Mouse (Mus musculus) kidney, postnatal 10 days (tissue): ENCODE results near the gene Slc3a2.
A peak's percentile ranks its signal among the peaks of the same experiment; 100 is the strongest.
"Not testable (repeated sequence)": the region's sequence is repeated elsewhere in the genome, so short reads cannot be mapped to it uniquely, and the experiment has no call there.

Source experiments
- DNase-seq: peaks from one replicate; pipeline ENCODE4 v3.0.0; 2021; ENCODE audit warnings: mixed read lengths

The Slc3a2 gene

DNA sequence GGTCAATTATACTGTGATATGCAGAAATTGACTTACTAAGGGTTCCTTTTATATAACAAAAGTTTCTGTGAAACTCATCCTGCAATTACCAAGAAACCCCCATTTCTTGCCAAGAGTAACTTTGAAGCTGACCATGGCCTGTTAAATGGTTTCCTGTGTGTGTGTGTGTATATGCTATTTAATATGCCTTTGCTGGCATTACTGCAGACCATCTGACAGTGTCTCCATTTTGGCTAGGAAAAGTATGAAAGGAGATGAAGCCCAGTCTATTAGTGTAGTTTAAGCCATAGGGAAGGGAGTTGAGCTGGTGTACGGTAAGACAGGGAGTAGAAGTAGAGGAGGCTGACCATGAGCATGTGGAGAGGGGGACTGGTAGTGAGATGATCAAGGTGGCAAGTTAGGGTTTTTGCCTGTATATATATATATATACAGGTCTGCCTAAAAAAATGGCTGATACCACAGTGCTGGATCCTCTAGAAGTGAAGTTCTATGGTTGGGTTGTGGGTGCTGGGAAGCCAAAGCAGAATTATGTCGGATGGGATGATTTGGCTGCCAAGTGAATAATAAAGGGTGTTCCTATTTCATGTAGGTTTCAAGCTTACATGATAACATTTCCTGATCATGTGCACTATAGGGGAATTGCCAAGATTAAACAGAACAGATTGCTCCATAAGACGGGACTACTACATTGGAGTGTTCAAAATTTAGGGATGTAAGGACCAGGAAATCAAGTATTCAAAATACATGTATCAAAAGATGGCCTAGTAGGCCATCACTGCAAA is 3.6 kb upstream of the Slc3a2 start:
- no peak for DNase-seq

DNA sequence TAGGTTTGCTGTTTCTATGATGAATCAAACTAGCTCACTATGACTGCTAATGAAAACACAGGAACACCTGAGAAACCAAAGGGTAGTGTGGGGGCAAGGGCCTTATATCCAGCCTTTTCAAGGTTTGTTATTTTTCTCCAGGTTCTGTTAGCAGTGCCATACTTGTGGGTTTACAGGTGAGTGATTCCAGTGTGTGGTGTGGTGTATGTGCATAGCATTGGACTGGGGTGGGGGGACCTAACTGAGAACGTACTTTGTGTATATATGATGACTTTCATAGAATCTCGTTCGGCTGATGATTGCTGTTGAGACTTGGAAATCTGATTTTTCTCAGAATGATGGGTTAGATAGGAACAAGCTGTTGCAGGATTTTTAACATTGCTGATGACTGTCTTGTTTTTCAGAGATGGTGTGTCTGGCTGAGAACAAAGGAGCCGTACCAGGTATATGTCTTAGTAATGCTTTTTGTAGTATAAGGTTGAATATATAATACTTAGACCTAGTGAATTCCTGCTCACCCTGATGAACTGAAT is 2.0 kb upstream of the Slc3a2 start:
- no peak for DNase-seq

DNA sequence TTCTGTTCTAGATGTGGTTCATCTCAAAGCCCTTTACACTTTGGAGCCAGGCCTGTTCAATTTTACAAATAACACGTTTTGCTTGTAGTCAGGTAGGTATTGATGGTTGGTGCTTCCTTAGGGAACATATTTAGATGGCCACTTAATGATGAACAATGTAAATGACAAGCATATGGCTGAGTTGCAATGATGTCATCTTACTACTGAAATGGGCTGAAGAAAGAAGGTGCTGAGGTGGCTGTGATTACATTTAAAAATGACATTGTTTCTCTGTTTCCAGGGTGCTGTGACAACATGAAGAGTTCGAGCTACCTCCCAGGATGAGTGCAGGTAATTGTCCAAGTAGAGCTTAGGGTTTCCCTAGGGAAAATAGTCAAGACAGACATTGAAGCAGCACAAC is 1.2 kb upstream of the Slc3a2 start:
- DNase-seq: no peak

DNA sequence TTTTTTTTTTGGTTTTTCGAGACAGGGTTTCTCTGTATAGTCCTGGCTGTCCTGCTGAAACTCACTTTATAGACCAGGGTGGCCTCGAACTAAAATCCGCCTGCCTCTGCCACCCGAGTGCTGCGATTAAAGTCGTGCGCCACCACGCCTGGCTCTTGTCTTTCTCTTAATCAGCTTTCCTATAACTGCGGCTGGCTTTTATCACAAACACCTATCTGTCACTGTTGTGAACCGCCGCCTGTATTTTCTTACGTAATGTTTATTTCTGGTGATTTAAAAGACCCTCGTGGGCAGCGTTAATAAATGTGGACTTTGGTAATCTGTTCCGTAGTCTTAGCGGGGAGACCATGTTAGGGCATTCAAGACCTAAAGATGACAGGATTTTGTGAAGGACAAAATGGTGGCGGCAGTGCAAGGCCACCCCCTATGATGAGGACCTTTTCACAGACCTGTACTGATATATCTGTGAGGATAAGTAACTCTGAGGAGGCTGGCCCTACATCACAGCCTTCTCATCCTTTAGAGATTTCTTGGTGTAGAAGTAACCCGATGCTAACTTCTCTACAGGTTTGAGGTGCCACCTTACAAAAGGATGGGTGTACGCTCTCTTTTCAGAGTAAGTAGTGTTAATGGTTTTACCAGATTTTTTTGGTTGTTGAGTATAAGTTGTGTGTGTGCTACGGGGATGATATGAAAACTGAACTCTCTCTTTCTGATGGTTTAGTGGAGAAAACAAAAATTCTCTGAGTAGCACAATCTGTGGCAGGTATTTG is 591 bp upstream of the Slc3a2 start:
- no peak for DNase-seq

DNA sequence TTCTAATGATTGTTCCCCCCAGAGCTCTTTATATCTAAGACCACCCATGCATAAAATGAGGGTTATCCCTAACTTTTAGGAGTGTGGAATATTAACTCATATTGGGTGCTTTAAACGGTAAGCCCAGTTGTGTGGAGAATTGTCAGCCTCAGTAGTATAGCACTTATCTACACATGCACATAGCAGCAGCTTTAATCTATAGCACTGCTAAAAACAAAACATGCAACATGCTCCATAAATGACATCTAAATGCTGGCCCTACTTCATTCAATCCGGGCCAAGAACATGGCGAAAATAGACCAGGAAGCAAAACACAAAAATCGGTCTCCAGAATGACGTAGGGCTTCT is 636 bp downstream of the Slc3a2 start:
- no peak for DNase-seq

DNA sequence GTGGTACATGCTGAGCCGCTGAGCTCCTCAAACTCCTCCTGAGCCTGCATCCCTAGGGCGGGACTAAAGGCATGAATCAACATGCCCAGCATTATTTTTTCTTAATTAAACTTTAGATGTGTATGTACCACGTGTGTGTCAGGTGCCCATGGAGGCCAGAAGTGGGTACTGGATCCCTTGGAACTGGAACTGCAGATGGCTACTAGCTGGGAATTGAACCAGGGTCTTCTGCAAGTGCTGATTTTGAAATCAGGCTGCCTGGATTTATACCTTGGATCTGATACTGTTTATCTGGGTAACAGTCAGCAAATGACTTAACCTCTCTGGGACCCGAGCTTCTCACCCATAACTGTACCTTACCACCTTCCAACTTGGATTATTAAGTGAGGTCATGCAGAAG is 1.1 kb downstream of the Slc3a2 start:
- DNase-seq: no peak

DNA sequence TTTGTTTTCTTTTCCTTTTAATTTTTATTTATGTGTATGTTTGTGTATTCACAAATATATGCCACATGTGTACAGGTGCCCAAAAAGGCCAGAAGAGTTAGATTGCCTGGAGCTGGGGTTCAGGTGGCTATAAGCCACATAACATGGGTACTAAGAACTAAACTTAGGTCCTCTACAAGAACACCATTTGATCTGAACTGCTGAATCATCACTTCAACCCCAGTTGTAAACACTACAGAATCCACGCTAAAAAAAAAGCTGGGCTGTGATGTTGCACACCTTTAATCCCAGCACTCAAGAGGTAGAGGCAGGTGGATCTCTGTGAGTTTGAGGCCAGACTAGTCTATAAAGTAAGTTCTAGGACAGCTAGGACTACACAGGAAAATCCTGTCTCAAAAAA is 1.8 kb downstream of the Slc3a2 start:
- no peak for DNase-seq

DNA sequence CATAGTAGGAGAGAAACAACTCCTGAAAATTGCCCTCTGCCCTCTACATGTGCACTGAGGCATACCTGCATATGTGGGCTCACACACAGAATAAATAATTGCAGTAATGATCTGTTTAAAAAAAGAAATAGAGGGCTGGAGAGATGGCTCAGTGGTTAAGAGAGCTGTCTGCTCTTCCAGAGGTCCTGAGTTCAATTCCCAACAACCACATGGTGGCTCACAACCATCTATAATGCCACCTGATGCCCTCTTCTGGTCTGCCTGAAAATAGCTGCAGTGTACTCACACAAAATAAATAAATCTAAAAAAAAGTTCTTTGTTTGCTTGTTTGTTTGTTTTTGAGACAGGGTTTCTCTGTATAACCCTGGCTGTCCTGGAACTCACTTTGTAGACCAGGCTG is 4.1 kb downstream of the Slc3a2 start:
- not testable (repeated sequence) for DNase-seq

DNA sequence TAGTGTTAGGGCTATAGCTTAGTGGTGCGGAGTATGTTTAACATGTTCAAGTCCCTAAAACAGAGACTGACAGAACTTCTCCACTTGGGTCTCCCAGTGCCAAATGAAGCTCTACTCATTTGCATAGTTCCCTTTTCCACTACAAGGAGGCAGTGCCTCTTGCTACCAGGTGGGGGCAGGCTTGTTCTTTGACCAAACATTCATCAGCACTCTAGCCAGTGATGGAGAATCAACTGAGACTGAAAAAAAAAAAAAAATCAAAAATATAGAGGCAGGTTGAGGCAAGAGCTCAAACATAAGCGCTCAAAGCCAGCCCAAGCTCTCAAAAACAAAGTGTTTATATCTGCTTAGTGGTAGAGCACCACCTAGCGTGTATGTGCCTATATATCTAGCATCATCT is 4.8 kb downstream of the Slc3a2 start:
- DNase-seq: peak; percentile 58

DNA sequence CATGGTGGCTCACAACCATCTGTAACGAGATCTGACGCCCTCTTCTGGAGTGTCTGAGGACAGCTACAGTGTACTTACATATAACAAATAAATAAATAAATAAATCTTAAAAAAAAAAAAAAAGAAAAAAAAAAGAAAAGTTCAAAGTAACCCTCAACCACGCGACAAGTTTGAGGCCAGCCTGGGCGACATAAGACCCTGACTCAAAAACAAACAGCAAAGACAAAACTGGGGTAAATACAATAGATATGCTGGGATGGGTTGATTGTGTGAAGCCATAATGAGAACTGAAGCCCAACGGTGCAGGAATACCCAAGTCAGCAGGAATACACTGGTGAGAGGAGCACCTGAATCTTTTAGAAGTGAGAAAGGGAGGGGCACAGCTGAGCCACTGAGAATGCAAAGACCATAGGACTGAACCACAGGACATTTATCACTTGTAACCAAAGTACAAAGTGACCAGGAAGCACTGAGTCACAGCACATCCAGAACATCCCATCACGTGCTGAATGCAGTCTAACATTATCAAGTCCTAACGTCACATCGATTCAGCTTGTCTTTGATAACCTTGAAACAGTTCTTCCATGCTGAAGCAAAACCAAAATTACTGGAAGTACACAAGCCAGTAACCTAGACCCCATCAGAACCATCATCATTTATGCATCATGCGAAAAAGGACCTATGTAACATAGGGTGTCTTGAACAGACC is 6.2 kb downstream of the Slc3a2 start:
- no peak for DNase-seq

DNA sequence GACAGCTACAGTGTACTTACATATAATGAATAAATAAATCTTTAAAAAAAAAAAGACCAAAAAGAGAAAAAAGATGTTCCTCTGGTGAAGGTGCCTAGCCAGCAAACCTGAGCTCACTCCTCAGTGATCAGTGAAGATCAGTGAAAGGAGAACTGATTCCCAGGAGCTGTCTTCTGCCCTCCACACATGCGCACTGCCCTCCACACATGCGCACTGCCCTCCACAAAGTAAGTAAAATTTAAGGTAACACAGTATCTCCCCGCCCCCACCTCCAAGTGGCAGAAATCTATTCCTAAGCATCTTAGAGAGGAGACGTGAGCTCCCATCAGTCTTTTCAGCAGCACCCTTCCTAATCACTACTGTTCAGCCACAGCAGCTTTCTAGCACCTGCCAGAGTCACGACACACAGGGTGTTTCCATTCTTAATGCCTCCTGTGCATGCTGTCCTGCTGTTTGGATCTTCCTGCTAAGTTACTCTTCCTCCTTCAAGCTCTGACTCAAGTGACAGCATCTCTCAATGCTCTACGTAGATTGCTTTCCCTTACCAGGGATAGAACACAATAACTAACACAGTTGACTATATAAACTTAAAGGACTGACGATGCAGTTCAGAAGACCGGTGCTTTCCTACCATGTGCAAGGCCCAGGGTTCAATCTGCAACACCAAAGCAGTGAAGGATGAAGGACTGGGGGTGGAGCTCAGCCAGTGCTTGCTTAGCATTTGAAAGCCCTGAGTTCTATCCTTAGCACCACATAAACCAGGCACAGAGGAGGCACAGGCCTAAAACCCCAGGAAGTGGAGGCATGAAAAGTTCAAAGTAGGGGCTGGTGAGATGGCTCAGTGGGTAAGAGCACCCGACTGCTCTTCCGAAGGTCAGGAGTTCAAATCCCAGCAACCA is 7.1 kb downstream of the Slc3a2 start:
- DNase-seq: no peak

DNA sequence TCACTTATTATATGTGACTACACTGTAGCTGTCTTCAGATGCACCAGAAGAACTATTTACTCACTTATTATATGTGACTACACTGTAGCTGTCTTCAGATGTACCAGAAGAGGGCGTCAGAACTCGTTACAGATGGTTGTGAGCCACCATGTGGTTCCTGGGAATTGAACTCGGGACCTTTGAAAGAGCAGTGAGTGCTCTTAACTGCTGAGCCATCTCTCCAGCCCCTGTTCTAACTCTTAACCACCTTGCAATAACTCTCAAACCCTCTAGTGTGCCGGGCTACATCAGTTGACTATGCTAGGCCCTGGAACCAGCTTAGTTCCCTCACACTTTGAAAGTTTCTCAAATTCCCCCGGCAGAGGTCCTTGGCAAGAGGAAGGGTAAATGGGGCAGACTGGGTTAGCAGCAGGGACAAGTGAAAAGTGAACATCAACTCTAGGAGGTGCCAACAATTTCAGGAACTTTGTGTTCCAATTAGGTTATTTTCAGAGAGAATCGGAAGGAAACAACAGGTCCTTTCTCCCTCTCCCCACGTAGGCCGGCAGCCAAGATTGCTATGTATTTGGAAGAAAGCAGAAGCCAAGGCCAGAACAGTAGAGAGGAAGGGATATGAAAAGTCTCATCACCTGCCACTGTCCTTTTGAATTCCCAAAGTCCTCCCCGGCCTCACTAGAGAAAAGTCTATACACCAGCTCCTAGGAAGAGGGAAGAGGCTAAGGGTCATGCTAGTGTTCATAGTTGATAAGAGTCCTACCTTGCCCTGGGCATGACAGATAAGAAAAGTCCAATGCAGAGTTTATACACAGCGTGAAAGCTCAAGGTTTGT is 8.3 kb downstream of the Slc3a2 start:
- peak; percentile 25 for DNase-seq

DNA sequence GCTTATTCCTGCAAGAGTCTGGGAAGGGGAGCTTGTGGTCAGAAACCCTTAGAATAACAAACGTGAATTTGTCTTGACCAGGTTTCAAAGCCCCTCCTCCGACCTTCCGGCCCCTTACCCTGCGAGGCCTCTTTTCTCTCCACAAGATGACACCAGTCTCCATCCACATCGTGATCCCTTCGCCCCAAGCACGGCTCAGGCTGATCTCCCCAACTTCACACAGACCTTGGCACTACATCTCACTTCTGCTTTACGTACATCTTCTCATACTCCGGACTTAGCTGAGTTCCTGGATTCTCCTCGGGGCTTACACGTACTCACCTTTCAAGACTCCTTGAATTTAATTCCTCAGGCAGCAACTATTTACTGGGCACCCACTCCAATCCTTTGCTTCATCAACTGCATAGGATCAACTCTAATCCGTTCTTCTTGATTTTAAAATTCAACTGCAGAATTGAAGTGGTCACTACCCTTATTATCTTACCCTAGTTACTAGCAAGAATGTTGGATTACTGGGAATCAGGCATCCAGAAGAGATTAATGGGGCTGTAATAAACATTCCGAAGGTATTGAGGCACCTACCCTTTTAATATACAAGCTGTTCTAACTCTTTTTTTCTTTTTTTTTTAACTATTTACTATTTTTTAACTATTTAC is 9.0 kb downstream of the Slc3a2 start:
- DNase-seq: no peak

DNA sequence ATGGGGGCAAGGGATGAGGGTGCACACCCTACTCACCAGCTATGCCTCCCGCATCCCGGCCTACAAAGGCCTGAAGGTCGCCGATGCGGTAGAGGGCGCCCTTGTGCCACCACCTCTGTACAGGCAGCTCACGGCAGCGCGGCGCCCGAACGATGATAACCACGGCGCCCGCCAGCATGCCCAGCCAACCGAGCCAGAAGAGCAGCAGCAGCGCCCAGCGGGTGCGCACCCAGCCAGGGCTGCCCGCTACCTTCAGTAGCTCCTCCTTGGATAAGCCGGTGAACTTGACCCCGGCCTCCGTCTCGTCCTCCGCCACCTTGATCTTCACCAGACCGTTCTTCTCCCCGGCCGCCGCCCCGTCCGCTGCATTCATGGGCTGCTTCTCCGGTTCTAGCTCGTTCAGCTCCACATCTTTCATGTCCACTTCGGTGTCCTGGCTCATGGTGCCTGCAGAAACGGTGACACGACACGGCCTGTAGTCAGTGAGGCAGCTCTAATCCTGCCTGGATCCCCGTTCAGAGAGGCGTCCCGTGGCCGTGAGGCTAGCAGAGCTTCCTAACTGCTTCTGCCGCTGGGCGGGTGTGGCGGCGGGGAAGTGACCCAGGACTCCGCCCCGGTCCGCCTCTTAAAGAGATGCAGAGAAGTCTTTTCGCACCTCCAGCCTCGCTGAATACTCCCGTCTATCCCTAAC is 9.7 kb downstream of the Slc3a2 start:
- DNase-seq: peak; percentile 96

DNA sequence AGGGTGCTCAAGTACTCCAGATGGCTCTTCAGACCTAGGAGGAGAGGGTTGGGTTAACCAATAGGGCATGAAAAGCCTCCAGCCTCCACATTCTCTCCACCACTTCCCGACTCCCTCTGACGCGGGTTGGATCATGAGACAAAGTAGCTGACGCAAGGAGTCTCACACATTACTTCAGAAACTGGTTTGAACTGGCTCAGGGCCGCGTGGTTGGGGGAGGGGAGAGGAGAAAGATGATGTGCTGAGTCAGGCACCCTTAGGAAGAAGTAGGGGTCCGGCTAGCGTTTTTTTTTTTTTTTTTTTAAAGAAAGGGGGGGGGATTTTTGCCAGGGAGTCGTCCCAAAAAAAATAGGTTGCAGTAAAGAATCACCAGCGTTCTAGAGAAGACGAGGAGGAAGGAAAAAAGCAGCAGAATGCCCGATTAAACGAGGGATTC is 10.3 kb downstream of the Slc3a2 start:
- peak; percentile 90 for DNase-seq

DNA sequence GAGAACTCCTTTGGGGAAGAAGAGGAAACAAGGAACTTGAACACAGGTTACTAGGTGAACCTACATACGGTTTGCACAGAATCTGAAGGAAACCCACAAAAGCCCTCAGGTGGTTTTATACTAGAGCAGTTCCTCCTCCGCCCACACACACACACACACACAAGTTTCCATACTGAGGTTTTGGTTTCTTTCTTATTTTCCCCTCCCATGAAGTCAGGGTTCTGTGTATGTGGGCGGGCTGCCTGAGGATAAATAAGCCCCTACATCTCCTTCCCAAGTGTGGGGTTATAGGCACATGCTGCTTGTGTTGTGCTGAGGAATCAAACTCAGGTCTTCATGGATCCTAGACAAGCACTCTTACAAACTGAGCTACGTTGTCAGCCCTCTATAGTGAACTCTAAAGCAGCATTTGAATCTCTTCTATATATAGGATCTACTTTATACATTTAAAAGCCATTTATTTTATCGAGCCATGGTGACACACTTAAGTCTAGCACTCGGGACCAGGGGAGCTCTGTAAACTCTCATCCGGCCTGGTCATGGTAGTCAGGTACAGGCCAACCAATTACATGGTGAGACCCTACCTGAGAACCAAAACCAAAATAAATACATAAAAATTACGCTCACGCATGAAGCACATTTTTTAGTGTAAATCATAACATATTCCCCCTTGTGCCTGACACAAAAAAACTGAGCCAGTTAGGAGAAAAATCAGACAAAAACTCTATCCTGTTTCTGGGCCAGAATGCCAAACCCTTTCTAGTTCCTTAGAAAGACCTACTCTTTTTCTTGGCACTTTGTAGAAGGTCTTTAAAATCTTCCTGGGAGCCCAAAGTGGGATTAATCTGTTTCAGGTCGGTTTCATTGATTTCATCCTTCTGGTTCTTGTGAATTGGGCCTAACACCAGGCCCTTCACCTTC is 11.0 kb downstream of the Slc3a2 start:
- no peak for DNase-seq

DNA sequence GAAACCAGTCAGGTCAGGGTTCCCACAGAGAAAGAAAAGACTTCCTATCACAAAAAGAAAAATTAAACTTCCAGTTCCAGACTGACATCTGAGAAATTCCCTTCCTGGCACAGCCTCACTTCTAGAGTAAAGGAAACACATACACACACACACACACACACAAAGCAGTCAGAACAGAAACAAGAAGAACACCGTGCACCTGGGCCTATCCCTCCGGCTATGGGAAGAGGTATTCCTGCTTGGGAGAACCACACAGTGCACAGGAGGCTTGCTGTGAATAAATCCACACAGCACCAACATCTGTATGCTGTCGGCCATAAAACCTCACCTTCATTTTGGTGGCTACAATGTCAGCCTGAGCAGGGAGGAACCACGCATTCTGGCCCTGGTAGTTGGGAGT is 11.7 kb downstream of the Slc3a2 start:
- peak; percentile 34 for DNase-seq

DNA sequence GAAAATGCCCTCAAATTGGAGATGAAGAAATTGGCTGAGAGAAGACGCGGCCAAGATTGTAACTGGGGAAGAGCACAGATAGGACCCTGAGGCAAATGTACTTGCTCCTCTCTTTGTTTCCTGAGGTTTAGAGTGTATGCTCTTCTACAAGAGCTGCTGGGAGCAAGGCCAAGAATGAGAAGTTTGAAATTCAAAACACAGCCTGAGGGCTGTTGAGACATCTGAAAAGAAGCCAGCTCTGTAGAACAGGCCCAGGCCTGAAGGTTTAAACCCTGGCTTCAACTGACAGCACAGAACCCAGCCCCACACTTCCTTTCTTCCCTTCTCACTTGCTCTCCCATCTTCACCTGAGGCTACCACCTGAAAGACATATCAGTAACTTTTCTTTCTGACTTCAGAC is 13.1 kb downstream of the Slc3a2 start:
- no peak for DNase-seq

DNA sequence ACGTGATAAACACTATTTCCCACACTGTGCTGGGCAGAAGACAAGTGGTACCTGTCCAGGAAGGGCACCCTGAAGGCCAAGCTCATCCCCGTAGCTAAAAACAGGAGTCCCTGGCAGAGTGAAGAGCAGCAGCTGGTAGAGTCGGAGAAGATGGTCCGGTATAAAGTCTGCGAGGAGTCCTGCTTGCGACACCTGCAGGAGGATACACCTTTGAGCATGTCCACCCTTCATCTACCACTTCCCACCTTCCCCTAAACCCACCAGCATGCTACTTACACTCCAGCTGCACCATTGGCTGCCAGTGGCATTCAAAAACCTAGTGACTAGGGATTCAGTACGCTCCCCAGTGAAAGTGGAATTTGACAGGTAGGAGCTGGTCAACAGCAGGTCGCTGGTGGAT is 14.2 kb downstream of the Slc3a2 start:
- no peak for DNase-seq
